Mouse (Mus musculus) induced T-regulatory cell, adult 2 months (primary cell): ENCODE data around the gene Gm17651.

Source experiments
- DNase-seq: peaks from one replicate; pipeline ENCODE4 v3.0.0-alpha.2; 2012; ENCODE audit warnings: low read depth

Gm17651 gene

DNA sequence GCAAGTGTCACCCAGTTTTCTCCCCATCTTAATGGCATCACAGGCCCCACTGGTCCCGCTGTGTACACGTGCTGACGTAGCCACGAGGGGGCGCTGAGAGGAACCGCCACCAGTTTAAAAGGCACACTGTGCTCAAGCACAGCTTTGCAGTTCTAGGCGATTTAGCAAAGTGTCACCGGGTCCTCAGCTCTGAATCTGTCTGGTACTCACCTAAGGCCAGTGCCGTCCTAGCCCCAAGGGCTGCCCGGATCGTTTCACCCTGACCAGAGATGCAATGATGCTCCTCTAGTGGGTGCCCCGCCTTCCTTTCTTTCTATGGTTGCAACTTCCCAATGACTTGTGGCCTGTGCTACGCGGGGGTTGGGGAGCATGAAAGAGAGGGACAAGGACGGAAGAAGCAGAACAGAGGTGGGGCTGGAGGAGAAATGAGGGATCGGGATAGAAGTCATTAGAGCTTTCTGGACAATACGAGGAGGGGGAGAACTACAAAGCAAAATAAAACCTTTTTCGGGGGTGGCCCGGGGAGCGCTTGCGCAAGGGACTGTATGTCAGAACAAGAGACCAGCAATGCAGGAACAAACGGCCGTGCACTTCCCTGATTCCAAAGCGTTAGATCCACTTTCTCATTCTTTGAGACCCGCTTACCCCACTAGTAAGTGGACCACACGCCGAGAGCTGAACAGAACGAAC is 6.3 kb upstream of the Gm17651 start:
- DNase-seq = peak; percentile 92

DNA sequence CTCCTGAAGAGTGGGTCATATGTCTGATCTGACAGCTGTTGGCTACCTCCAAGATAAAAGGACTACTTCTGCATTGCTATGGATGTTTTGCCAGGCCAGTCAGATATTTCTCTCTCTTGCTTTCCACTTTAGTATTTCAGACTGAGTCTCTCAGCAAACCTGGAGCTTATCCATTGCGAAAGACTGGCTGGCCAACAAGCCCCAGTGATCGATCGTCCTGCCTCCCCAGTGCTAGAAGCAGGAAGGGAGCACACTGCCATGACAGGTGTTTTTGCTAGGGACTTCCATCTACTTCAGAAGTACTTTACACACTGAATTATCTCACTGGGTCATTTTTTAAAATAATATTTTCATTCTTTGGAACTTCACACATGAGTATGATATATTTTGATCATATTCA is 3.9 kb upstream of the Gm17651 start:
- no peak for DNase-seq

DNA sequence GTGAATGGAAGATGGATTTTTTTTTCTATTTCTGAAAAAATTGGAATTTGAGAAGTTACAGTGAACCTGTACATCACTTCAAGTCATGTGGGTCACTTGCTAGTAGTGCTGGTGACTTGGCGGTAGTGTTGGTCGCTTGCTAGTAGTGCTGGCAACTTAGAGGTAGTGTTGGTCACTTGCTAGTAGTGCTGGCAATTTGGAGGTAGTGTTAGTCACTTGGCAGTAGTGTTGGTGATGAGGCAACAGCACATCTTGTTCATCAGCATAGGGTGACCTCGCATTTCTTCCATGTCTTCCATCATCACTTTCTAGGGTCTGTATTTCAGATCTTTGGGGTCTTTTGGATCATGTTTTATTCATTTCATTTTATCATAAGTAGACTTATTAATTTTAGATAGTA is 1.6 kb upstream of the Gm17651 start:
- no peak for DNase-seq

DNA sequence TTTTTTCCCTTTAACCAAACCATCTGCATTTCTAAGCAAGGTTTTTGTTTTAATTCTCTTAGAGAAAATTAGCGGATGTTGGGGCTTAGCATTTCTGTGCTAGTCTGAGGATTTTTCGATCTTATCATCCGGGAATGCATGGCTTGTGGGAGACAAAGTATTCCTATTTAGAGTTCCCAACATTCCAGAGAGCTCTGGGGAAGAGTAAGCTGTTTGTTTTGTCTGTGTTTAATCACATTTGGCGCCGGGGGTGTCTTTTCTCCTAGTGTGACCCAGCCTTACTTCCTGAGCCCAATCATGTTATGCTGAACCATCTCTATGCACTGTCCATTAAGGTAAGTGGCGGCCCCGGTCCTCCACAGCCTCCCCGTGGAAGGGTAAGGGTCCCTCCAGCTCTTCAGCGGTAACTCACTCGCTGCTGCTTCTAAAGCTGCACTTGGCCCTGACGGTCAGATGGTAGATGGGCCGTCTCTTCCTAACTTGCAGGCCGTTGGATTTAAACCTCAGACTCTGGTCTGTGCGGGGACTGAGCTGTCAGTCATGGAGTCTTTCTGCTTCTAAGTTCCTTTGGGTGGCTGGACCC is 7.3 kb downstream of the Gm17651 start:
- no peak for DNase-seq

DNA sequence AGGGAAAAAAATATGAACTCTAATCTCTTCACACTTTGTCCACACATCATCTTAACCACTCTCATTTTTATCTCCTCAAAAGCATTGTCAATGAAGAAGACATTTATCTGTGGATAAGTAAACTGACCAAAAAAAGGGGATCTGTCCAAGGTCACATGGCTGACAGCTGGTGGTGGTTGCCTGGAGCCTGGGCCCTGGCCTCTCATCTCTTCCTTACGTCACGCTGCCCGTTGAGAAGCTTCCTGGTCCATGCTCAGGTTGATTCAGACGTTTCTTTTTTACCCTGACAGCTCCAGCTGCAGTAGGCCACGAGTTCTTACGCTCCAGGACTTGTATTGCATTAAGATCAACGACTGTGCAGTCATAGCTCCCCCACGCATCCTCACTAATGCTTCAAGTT is 8.3 kb downstream of the Gm17651 start:
- DNase-seq = no peak

DNA sequence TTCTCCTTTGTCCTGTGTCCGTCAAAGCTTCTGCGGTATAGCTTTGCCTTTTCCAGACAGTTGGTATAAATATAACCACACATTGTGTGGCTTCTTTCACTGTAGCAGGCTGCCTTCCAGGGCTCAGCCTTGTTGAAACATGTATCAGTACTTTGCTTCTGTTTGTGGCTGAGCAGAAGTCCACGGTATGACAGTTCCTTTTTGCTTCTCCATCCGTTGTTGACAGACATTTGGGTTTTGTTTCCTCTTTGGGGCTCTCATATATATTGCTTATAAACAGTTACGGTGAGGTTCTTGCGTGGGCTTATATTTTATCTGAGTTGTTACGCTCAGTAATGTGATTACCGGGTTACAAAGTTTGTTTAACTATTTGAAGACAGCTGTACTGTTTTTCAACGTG is 9.0 kb downstream of the Gm17651 start:
- DNase-seq = no peak

DNA sequence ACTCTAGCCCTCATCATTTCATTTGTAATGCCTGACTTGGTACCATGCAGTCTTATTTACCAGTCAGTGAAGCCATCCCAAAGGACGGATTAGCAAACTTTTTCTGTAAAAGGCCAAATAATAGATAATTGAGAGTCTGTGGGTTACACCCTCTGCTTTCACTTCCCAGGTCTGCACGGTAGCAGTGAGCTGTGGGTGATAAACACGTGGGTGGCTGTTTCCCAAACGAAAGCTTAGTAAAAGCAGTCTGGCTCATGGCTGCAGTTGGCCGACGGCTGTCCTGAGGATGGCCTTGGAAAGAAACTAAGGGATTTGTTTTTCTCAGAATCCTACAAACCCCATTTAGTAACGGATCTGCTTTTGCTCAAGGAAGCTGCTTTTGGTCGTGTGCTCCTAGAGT is 13.3 kb downstream of the Gm17651 start:
- DNase-seq = peak; percentile 38

DNA sequence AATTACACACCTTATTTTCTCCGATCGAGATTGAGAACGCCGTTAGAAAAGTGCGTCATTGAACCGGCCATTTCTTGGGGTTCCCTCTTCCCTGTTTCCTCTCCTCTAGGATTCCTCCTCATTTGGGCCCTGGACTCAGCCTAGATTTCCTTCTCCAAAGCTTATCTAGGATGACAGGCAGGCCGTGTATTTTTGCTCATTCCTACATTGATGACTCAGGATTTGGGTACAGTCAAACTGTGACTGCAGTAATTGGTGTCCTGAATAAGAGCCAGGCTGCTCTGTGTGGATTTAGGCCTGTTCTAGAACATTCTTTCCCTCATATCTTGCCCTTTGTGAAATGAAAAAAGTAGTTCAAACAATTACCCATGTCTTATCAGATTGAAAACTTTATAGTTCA is 14.7 kb downstream of the Gm17651 start:
- peak; percentile 10 for DNase-seq

DNA sequence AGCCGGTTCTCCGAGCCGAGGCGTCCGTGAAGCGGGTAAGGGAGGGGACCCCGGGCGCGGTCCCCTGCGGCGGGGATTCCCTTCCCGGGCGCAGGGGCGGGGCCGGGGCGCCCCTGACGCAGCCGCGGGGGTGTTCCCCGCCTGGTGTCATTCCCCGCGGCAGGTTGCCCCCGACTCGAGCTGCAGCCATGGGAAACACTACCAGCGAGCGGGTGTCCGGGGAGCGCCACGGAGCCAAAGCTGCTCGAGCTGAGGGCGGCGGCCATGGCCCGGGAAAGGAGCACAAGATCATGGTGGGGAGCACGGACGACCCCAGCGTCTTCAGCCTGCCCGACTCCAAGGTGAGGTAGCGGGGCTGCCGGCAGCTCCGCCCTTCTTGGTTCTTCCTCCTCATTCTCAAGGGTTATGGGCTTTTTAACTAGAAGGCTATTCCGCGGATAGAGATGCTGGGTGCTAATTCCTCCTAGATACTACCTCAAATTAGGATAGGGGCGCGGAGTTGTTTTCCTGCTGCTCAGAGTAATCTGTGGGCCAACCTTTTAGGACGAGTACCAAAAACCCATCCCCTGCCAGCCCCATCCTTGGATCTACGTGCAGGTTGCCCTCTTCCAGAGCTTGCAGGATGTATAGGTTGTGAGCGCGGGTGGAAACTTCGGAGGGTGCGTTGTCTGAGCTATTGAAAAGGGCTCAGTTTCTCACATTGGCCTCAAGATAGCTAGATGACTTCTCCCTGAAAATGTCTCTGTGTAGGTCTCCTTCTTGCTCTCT is 15.9 kb downstream of the Gm17651 start:
- DNase-seq = no peak

DNA sequence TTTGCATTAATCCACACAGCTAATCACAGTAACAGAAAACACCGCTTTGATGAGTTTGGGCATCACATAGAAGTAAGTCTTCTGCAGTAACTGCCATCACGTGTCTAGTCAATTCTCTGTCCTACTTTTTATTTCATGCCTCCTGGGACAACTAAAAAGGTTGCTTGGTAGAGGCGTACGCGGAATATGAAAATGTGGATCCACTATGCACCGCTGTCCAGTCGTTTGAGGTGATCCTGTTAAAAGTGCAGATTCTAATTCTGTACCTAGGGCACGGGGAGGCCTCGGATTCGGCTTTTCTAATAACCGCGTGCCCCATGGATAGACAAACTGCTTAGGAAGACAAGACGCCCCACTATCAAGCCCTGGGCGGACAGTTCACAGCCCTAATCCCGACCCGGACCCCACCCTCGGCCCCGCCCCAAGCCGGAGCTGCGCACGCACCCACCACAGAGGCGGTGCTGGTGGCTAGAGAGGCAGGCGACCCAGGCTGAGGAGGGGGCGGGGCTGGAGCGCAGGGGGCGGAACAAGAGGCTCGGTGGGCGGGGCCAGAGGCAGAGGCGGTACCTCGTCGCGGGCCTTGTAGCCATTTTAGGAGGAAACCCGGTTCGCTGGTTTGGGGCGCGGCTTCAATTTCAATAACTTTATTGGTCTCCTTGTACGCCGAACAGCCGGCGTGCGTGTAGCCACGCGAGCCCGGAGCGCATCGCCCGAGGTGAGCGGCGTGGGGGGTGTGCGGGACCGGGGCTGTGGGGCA is 16.7 kb downstream of the Gm17651 start, which contains the start of gene Prkab2:
Gene Prkab2, plus strand, starts transcription at position 539 of the 757 bp plus-strand sequence.
- peak; percentile 98 for DNase-seq

DNA sequence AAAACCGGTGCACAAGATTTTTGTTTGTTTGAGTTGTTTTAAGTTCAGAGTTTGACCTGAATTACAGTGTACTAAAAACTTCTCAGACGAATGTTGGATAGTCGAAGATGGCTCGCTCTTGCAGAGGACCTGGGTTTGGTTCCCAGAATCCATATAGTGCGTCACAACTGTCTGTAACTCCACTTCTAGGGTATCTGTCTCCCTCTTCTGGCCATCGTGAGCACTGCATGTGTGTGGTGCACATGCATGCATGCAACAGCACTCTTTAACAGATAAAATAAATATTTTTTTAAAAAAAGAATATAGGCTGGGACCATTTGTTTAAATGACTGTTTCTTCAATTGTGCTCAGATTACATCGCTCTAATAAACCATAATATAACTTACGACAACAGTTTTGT is 19.6 kb downstream of the Gm17651 start:
- peak; percentile 66 for DNase-seq

DNA sequence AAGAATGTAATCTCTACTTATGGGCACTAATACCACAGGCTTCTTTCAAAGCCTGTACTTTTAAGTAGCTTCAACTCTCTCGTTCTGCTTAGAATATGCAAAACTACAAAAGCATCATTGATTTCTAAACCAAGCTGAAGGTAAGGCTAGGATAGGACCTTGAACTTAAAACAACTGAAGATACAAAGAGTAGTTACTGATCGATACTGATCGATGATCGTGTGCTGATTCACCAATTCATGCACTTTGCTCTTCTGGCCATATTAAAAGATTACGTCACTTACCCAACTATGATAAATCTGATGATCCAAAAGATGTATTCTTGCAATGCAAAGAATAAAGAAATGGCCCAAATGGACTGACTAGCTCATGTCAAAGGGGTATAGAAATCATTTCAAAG is 20.7 kb downstream of the Gm17651 start:
- no peak for DNase-seq

DNA sequence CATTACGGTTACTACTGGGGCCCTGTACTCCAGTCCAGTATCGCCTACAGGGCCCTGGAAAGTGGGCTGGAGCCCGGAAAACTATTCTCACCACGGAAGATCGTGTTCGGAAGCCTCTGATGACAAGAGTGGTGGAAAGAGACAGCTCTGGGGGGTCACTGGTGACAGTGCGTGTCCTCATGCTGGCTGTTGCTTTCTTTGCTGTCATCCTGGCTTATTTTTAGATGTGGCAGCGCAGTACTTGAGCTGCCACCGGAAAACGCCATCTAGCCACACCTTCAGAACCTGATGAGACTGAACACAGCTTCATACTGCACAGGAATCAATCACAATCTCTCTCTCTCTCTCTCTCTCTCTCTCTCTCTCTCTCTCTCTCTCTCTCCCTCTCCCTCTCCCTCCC is 22.9 kb downstream of the Gm17651 start:
- DNase-seq = no peak

DNA sequence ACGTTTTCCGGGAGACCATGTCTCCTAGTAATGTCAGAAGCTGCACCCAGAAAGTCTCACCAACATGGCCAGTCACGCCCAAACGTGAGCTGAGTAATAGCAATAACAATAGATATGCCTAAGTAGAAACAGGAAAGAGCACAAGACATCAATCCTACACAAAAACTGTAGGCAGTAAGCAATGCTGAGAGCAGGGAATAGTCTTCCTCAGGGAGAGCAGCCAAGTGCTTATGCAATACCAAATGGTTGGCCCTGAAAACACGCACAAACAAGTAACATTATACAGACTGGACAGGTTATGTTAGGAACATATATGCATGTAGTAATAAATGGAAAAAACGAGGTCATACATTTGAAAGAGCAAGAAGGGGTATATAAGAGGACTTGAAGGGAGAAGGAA is 25.0 kb downstream of the Gm17651 start:
- DNase-seq = no peak

DNA sequence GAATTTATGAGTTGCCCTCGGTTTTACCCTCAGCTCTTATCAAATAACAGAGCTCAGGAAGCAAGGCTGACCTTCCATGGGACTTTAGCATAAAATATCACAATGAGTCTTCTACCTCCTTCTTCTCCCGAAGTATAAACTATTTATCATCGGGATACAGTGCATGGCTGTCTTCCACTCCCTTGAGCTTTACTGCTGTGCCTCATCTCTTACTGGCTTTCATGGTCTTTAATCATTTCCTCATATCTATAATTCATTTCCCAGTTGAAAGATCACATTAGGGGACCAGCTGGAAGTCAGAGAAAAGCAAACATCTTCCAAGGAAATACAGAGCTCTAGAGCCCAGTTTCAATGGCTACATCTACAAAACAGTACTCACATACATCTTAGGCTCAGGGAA is 25.5 kb downstream of the Gm17651 start:
- DNase-seq = no peak

DNA sequence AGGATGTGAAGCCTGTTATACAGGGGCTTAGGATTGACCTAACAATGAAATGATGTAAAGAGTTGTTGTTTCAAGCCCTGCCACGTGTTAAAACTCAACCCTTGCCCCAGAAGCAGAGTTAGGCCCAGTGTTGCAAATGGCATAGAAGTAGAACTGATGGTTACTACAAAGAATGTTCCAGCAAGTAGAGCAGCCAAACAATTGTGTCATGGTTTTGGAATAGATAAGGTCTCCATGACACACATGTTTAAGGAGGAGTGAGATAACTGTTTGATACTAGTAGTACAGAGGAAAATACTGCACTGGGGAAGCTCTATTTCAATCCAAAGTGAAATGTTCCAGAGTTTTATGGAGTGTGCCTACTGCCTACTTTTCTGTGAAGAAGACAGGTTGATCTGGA is 26.0 kb downstream of the Gm17651 start:
- no peak for DNase-seq

DNA sequence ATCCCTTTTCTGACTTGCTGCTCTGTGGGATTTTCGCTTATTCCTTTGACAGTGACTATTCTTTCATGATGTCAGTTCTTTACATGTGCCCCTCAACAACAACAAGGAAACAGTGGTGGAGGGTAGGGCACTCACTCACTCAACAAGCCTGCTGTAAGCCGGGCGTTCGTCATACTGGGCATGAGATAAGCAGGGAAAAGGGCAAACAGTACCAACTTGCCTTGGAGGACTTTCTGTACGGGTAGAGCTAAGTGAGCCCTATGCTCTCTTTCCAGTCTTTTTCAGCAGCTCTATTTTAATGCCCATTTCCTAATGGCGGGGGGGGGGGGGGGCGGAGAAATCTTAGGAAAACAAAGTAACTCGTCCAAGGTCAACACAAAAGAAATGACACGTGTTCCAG is 32.5 kb downstream of the Gm17651 start:
- DNase-seq = no peak

DNA sequence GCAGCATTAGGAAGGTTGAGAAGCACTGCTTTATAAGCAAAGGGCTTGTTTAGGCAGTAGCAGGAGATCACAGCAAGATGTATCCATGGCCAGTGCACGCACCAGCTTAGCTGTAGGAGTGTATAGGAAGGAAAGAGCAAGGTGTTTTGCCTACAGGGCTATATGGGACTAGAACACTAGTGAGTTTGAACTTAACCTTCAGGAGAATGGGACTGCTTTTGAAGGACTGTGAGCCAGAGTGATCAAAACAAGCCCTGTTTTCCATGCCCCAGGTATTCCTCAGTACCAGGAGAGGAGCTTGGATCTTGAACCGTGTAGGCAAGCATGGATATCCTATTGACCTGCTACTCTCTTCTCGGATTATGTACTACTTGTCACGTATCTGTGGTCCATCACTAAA is 33.1 kb downstream of the Gm17651 start:
- no peak for DNase-seq

DNA sequence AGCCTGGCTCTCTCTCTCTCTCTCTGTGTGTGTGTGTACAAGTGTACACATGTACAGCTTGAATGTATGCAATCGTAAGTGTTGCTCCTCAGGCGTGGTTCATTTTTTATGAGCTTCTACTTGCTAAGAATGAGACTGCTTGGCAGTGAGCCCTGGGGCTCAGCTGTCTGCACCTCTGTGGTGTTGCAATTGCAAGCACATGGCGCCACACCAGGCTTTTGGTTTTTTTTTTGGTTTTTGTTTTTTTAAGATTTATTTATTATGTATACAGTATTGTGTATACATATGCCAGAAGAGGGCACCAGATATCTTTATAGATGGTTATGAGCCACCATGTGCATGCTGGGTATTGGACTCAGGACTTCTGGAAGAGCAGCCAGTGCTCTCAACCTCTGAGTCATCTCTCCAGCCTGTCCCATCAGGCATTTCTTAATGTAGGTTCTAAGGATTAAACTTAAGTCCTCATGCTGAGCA is 40.2 kb downstream of the Gm17651 start:
- DNase-seq = no peak

DNA sequence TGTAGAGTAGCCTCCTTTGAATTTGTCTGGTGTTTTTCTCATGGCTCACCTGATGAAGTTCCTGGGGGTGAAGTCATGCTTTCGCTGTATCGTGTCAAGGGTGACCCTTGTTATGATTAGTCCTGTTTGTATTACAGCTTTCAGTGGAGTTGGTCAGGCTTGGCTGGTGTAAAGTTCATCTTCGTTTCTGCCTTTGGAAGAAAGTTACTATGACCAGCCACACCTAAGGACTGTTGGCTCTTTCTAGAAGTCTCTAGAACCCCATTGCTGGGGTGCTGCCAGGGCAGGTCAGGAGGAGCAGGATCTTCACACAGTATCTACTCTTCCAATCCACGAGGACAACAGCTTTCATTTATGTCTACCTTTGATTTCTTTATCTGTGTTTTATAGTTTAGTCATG is 41.0 kb downstream of the Gm17651 start:
- no peak for DNase-seq

DNA sequence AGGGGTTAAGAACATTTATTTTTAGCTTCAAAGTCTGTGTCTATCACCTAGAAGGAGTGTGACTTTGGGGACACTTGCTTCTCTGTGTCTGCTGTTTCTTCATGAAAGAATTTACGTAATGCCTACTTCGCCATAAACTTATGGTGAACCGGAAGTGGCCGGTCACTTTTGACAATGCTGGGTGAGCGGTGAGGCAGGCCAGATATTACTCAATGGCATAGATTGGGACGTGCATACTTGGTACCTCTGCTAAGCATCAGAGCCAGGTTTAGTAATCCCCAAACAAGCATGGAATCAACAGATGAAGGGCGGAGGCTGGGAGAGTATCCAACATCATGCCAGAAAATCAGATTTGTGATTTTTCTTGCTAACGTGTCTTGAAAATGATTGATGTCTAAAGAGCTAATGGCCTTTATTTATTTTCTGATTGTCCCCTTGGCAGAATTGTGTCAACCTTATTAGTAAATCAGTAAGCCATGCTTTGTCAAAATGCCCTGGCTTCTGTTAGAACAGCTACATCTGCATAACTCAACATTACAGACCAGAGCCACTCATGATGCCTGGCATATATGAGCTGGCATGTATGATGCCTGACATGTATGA is 43.1 kb downstream of the Gm17651 start:
- no peak for DNase-seq

DNA sequence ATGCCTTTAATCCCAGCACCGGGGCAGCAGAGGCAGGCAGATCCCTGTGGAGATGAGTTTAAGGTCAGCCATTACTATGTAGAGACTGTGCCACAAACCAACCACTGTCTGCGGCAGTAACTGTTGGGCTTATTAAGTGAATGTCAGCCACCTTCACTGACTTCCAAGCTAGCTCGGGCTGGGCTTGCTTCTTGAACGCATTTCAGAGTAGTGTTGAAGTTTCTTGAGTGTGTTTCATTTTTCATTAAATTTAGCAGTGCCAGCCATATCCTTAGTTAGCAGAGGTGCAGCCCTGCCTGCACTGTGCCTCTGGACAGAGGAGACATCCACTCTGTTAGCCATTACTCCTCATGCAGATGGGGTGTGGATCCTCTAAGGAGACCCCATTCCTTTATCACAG is 43.7 kb downstream of the Gm17651 start:
- DNase-seq = no peak
